Mouse (Mus musculus): ENCODE results near the gene Ehmt1. TPM values are rescaled to one million over a fixed set of nuclear protein-coding genes. Genes with fewer than 3 reads are reported as not detected.
A peak's percentile ranks its signal among the peaks of the same experiment; 100 is the strongest.

Ehmt1 gene
- total RNA-seq (2014; rRNA removed) = 67.8 and 71.0 TPM in 2 replicates
- 55.3 and 63.3 TPM in 2 replicates for polyA plus RNA-seq (2015; fragmentation: Nextera tagmentation; extraction: Ambion mirVana)

GRCm38 (mm10) chr2:24918930-24919838 lies at the start of gene Ehmt1:
TSS of gene Ehmt1 (minus strand) at chr2:24919614.
- peak; percentile 27; the same call in 1 of the 2 replicates for TF ChIP-seq CTCF (IDR thresholded peaks at IDR 0.05)
- peak; percentile 98 for ATAC-seq (ENCODE audit: low FRiP score)
- no peaks in the 10 kb centered on the region for H3K9me3 ChIP-seq (ENCODE audit: low read length)
- peak; percentile 95 for DNase-seq (ENCODE audit: low spot score)
- H3K4me1 ChIP-seq (ENCODE audit: insufficient read depth, low read length) = peaks cover 6% of the 10 kb centered on the region
- H3K4me3 ChIP-seq (ENCODE audit: low read depth, low read length) = peak within 1 kb of the TSS; percentile 88
- H3K27me3 ChIP-seq (ENCODE audit: insufficient read depth, low read length) = no peaks in the 10 kb centered on the region
- WGBS = under 1% methylated on average over 80 of the region's 112 CpGs
- peak within 1 kb of the TSS; percentile 66 for H3K4me2 ChIP-seq (ENCODE audit: low read depth, low read length, poor library complexity, severe bottlenecking)
- peak within 1 kb of the TSS; percentile 95 for H3K27ac ChIP-seq (ENCODE audit: low read depth, low read length)
- H3K9ac ChIP-seq (replicated peaks; ENCODE audit: low read length, poor library complexity, severe bottlenecking) = peak within 1 kb of the TSS; percentile 92
- no peaks in the 10 kb centered on the region for H3K36me3 ChIP-seq (ENCODE audit: insufficient read depth, low read length)

DNA sequence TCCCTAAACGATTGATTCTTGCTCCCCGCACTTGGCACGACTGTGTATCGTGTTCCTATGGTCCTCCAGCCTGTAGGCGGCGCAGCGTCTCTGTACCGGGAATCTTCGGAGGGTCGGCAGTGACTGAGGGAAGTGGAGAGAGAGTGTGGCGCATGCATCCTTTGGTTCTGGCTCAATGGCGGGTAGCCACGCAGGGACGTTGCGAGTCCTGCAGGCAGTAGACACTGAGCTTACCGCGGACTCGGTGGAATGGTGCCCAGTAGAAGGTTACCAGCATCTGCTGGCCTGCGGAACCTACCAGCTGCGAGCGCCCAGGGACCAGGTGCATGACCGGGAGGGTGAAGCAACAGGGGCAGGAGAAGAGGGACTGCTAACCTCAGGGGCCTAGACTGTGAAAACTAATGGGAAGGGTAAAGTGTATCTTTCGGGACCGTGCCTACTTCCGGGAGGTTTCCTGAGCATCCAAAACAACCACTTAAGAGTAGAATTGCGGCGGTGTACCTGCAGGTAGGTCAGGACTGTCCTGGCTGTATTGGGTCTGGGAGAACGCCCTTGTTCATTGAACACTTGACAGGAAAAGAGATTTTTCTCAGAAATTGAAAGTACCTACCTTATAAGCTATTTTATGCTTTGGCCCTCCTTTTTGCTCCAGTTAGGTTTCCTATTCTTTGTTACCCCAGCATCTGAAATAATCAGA lies 43.0 kb upstream of the Ehmt1 start, which contains the start of gene Dph7:
TSS of gene Dph7 (plus strand) at position 97 of the 697 bp plus-strand sequence.
- peak within 1 kb of the TSS; percentile 88 for H3K9ac ChIP-seq (replicated peaks; ENCODE audit: low read length, poor library complexity, severe bottlenecking)
- peaks cover 35% of the 10 kb centered on the region for H3K36me3 ChIP-seq (ENCODE audit: insufficient read depth, low read length)
- H3K27me3 ChIP-seq (ENCODE audit: insufficient read depth, low read length) = no peaks in the 10 kb centered on the region
- peak; percentile 92 for DNase-seq (ENCODE audit: low spot score)
- WGBS = 1% methylated on average over 28 of the region's 28 CpGs
- H3K4me1 ChIP-seq (ENCODE audit: insufficient read depth, low read length) = peaks cover 6% of the 10 kb centered on the region; the same call in 1 of the 2 replicates
- peak; percentile 92 for ATAC-seq (ENCODE audit: low FRiP score)
- H3K4me2 ChIP-seq (ENCODE audit: low read depth, low read length, poor library complexity, severe bottlenecking) = peak within 1 kb of the TSS; percentile 82
- no peaks in the 10 kb centered on the region for H3K9me3 ChIP-seq (ENCODE audit: low read length)
- TF ChIP-seq CTCF (IDR thresholded peaks at IDR 0.05) = peak; percentile 98
- peak within 1 kb of the TSS; percentile 77 for H3K27ac ChIP-seq (ENCODE audit: low read depth, low read length)
- H3K4me3 ChIP-seq (ENCODE audit: low read depth, low read length) = peak within 1 kb of the TSS; percentile 78

- DNase-seq (ENCODE audit: low spot score) = peak; percentile 40
- H3K36me3 ChIP-seq (ENCODE audit: insufficient read depth, low read length) = peaks cover 30% of the 10 kb centered on the region
Measured at GRCm38 (mm10) chr2:24960910-24961309, 41.5 kb upstream of the Ehmt1 start.

DNA sequence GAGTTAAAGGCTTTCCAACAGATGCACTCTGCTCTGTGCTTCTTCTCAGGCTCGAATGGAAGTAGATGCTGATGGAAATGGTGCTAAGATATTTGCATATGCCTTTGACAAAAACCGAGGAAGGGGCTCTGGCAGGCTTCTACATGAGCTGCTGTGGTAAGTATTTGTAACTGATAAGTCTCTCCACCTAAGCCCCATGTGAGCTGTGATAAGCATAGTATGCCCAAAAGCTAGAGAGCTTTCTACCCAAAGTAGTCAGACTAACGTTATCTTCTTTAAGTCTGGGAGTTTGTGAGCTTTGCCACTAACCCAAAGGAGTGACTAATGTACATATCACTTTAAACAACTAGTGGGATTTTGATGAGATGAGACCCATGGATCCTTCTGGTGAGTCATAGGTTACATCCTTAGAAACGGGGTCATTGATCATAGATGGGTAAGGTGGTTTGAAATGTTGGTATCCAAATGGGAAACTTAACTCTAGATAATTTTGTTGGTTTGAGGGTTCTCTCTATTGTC lies 33.2 kb upstream of the Ehmt1 start:
- H3K4me1 ChIP-seq (ENCODE audit: insufficient read depth, low read length) = peaks cover 5% of the 10 kb centered on the region; the same call in 1 of the 2 replicates
- DNase-seq (ENCODE audit: low spot score) (no peak), ATAC-seq (ENCODE audit: low FRiP score) (no peak)
- peaks cover 21% of the 10 kb centered on the region for H3K36me3 ChIP-seq (ENCODE audit: insufficient read depth, low read length)
- H3K4me3 ChIP-seq (ENCODE audit: low read depth, low read length) = no peak overlapping the region
- H3K9ac ChIP-seq (replicated peaks; ENCODE audit: low read length, poor library complexity, severe bottlenecking) = no peak overlapping the region
- no peaks in the 10 kb centered on the region for H3K27me3 ChIP-seq (ENCODE audit: insufficient read depth, low read length)
- TF ChIP-seq CTCF (IDR thresholded peaks at IDR 0.05) = no peak
- 87% methylated on average over 4 of the region's 4 CpGs for WGBS
- no peak overlapping the region for H3K27ac ChIP-seq (ENCODE audit: low read depth, low read length)
- no peak overlapping the region for H3K4me2 ChIP-seq (ENCODE audit: low read depth, low read length, poor library complexity, severe bottlenecking)
- no peaks in the 10 kb centered on the region for H3K9me3 ChIP-seq (ENCODE audit: low read length)

More at GRCm38 (mm10) chr2:24960910-24961309, 41.5 kb upstream of the Ehmt1 start:
- 31% methylated on average over 3 of the region's 3 CpGs for WGBS
- Histone ChIP-seq H3K27ac (ENCODE audit: low read depth, low read length) (no peak overlapping the region), H3K4me3 (ENCODE audit: low read depth, low read length) (no peak overlapping the region), H3K4me2 (ENCODE audit: low read depth, low read length, poor library complexity, severe bottlenecking) (no peak overlapping the region), H3K4me1 (ENCODE audit: insufficient read depth, low read length) (peaks cover 6% of the 10 kb centered on the region; the same call in 1 of the 2 replicates), H3K9ac (replicated peaks; ENCODE audit: low read length, poor library complexity, severe bottlenecking) (no peak overlapping the region), H3K27me3 (ENCODE audit: insufficient read depth, low read length) (no peaks in the 10 kb centered on the region), H3K9me3 (ENCODE audit: low read length) (no peaks in the 10 kb centered on the region)
- TF ChIP-seq CTCF (IDR thresholded peaks at IDR 0.05) = peak; percentile 73
- no peak for ATAC-seq (ENCODE audit: low FRiP score)

DNA sequence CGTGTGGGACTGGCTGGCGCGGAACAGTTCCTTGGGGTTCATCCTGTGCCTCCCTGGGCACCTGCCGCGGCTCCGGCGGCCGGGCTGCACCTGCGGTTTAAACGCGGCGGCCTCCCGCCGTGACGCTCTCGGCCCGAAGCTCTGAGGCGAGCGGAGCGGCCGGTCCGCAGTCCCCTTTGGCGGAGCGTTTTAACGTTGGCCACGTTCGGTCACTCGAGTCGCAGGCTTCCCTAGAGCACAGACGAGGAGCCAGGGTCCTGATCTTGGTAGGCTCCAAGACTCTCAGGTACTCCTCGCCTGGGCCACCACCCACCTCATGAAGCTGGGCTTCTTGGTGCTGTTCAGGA lies 30.7 kb upstream of the Ehmt1 start:
- DNase-seq (ENCODE audit: low spot score) (no peak), ATAC-seq (ENCODE audit: low FRiP score) (no peak)
- H3K4me1 ChIP-seq (ENCODE audit: insufficient read depth, low read length) = peaks cover 5% of the 10 kb centered on the region; the same call in 1 of the 2 replicates
- H3K27ac ChIP-seq (ENCODE audit: low read depth, low read length) = peak overlapping the region; percentile 63
- H3K27me3 ChIP-seq (ENCODE audit: insufficient read depth, low read length) = no peaks in the 10 kb centered on the region
- no peak for TF ChIP-seq CTCF (IDR thresholded peaks at IDR 0.05)
- H3K9me3 ChIP-seq (ENCODE audit: low read length) = no peaks in the 10 kb centered on the region
- H3K4me2 ChIP-seq (ENCODE audit: low read depth, low read length, poor library complexity, severe bottlenecking) = peak overlapping the region; percentile 95
- H3K9ac ChIP-seq (replicated peaks; ENCODE audit: low read length, poor library complexity, severe bottlenecking) = peak overlapping the region; percentile 88
- peak overlapping the region; percentile 98 for H3K4me3 ChIP-seq (ENCODE audit: low read depth, low read length)
- WGBS = under 1% methylated on average over 31 of the region's 31 CpGs
- H3K36me3 ChIP-seq (ENCODE audit: insufficient read depth, low read length) = peaks cover 20% of the 10 kb centered on the region

Data from midbrain, postnatal 0 days (tissue).